Mouse (Mus musculus) thymus, adult 2 months (tissue): Measurements from ENCODE around the gene Mmel1. TPM values are rescaled to one million over a fixed set of nuclear protein-coding genes. Genes with fewer than 3 reads are reported as not detected.

Experiments
- DNase-seq: peaks from one replicate; pipeline ENCODE4 v3.0.0; 2021
- H3K27ac ChIP-seq: fragments of 200-500 bp; 2 replicates; pipeline ENCODE4 v1.5.1; 2012; ENCODE audit warnings: low read length, control low read depth; ENCODE audit not compliant: control insufficient read depth, insufficient read depth
- H3K27me3 ChIP-seq: fragments of 200-500 bp; 2 replicates; pipeline ENCODE4 v1.6.1; 2012; ENCODE audit warnings: mild to moderate bottlenecking, low read length, moderate library complexity, mixed read lengths; ENCODE audit not compliant: control insufficient read depth, insufficient read depth
- H3K36me3 ChIP-seq: fragments of 200-500 bp; 2 replicates; pipeline ENCODE4 v1.6.1; 2012; ENCODE audit warnings: mild to moderate bottlenecking, low read length, moderate library complexity; ENCODE audit not compliant: control insufficient read depth, insufficient read depth
- H3K4me1 ChIP-seq: fragments of 200-500 bp; replicated peaks from 2 replicates; pipeline ENCODE4 v1.6.1; 2012; ENCODE audit warnings: low read length; ENCODE audit not compliant: control insufficient read depth, insufficient read depth
- H3K4me3 ChIP-seq: fragments of 200-500 bp; 2 replicates; pipeline ENCODE4 v1.5.1; 2012; ENCODE audit warnings: mild to moderate bottlenecking, low read length, control low read depth, moderate library complexity; ENCODE audit not compliant: control insufficient read depth, insufficient read depth
- CTCF ChIP-seq: fragments of 200-500 bp; IDR thresholded peaks from 2 replicates; pipeline ENCODE4 v1.5.1; 2012; ENCODE audit warnings: mild to moderate bottlenecking, control low read depth, low read length, moderate library complexity, borderline replicate concordance; ENCODE audit not compliant: control insufficient read depth, poor library complexity, insufficient read depth; ENCODE audit errors: extremely low read depth
- POLR2A ChIP-seq: fragments of 200-500 bp; IDR thresholded peaks from 2 replicates; pipeline ENCODE4 v1.6.1; 2012; ENCODE audit warnings: mild to moderate bottlenecking, low read length, control low read depth, moderate library complexity; ENCODE audit not compliant: control insufficient read depth, poor library complexity, insufficient read depth; ENCODE audit errors: extremely low read depth
- WGBS: fragments of 180-500 bp; shearing (Covaris S2); methylation state at CpG from one replicate; pipeline ENCODE4 v1.1.7; 2018; 5-methylcytosine and 5-hydroxymethylcytosine counted together
- polyA plus RNA-seq: library from polyadenylated mRNA; depleted of rRNA; stranded (reverse); fragments of >200 nt; gene quantifications from 2 replicates; pipeline ENCODE4 v1.2.3, GENCODE M21; 2012

The Mmel1 gene
- polyA plus RNA-seq, 1 experiment, result 0.23 TPM

- Histone ChIP-seq H3K36me3 (peaks cover 13% of the 10 kb centered on the region), H3K4me1 (peaks cover 4% of the 10 kb centered on the region; the same call in 1 of the 2 replicates), H3K27ac (no peak overlapping the region), H3K27me3 (no peaks in the 10 kb centered on the region), H3K4me3 (no peak overlapping the region)
- TF ChIP-seq CTCF (no peak), POLR2A (no peak)
- no peak for DNase-seq
- WGBS, result 95% methylated on average over 3 of the region's 3 CpGs
These were observed 44.5 kb downstream of the Mmel1 start for GRCm38 (mm10) chr4:154913845-154914244.

- WGBS, result over 99% methylated on average over 4 of the region's 4 CpGs
- Histone ChIP-seq H3K4me3 (no peak overlapping the region), H3K4me1 (peaks cover 4% of the 10 kb centered on the region; the same call in 1 of the 2 replicates), H3K36me3 (peaks cover 13% of the 10 kb centered on the region), H3K27ac (no peak overlapping the region), H3K27me3 (no peaks in the 10 kb centered on the region)
- no peak for TF ChIP-seq POLR2A
- no peak for TF ChIP-seq CTCF
- DNase-seq, result no peak
These were observed 44.9 kb downstream of the Mmel1 start for GRCm38 (mm10) chr4:154914252-154914651.

- Histone ChIP-seq H3K4me3 (no peak overlapping the region), H3K27me3 (no peaks in the 10 kb centered on the region), H3K4me1 (peaks cover 4% of the 10 kb centered on the region; the same call in 1 of the 2 replicates), H3K27ac (no peak overlapping the region), H3K36me3 (peaks cover 13% of the 10 kb centered on the region)
- 94% methylated on average over 3 of the region's 3 CpGs for WGBS
- DNase-seq, result no peak
- no peak for TF ChIP-seq POLR2A
- TF ChIP-seq CTCF, result no peak
These were observed 45.3 kb downstream of the Mmel1 start for GRCm38 (mm10) chr4:154914707-154915106.

- H3K4me3 ChIP-seq, result no peak overlapping the region
- peaks cover 4% of the 10 kb centered on the region; the same call in 1 of the 2 replicates for H3K4me1 ChIP-seq
- no peak for DNase-seq
- TF ChIP-seq CTCF (no peak), POLR2A (no peak)
- no peak overlapping the region for H3K27ac ChIP-seq
- peaks cover 13% of the 10 kb centered on the region for H3K36me3 ChIP-seq
- no peaks in the 10 kb centered on the region for H3K27me3 ChIP-seq
- 29% methylated on average over 10 of the region's 10 CpGs for WGBS
These were observed 45.9 kb downstream of the Mmel1 start for GRCm38 (mm10) chr4:154915286-154915685.

GRCm38 (mm10) chr4:154916662-154917061, 47.3 kb downstream of the Mmel1 start:
- TF ChIP-seq POLR2A, result no peak
- TF ChIP-seq CTCF, result no peak
- Histone ChIP-seq H3K27me3 (no peaks in the 10 kb centered on the region), H3K4me3 (no peak overlapping the region), H3K4me1 (peaks cover 4% of the 10 kb centered on the region; the same call in 1 of the 2 replicates), H3K36me3 (peaks cover 16% of the 10 kb centered on the region), H3K27ac (no peak overlapping the region)
- DNase-seq, result no peak
- WGBS, result 81% methylated on average over 4 of the region's 4 CpGs

GRCm38 (mm10) chr4:154922291-154922690, 52.9 kb downstream of the Mmel1 start:
- TF ChIP-seq POLR2A (no peak), CTCF (no peak)
- H3K4me3 ChIP-seq, result no peak overlapping the region
- H3K27me3 ChIP-seq, result no peaks in the 10 kb centered on the region
- peaks cover 31% of the 10 kb centered on the region for H3K36me3 ChIP-seq
- WGBS, result 94% methylated on average over 4 of the region's 4 CpGs
- H3K4me1 ChIP-seq, result peaks cover 10% of the 10 kb centered on the region
- no peak for DNase-seq
- no peak overlapping the region for H3K27ac ChIP-seq

- Histone ChIP-seq H3K27me3 (no peaks in the 10 kb centered on the region), H3K27ac (no peak overlapping the region), H3K4me3 (no peak overlapping the region), H3K4me1 (peaks cover 17% of the 10 kb centered on the region), H3K36me3 (peaks cover 25% of the 10 kb centered on the region)
- TF ChIP-seq CTCF, result no peak
- DNase-seq, result no peak
- WGBS, result 91% methylated on average over 5 of the region's 5 CpGs
These were observed 53.5 kb downstream of the Mmel1 start for GRCm38 (mm10) chr4:154922931-154923330.
